Mouse (Mus musculus) CH12.LX (cell line): ENCODE measurements around the gene Rnf38. TPM values are rescaled to one million over a fixed set of nuclear protein-coding genes. Genes with fewer than 3 reads are reported as not detected.

Source experiments
- DNase-seq: peaks from one replicate; pipeline ENCODE4 v3.0.0-alpha.2; 2013; ENCODE audit errors: extremely low read depth
- H3K27ac ChIP-seq: 2 replicates; pipeline ENCODE4 v1.5.1; 2012; ENCODE audit warnings: low read depth, mild to moderate bottlenecking, control low read depth, moderate library complexity; ENCODE audit not compliant: insufficient read depth
- H3K27me3 ChIP-seq: replicated peaks from 2 replicates; pipeline ENCODE3; 2012; ENCODE audit warnings: inconsistent platforms
- H3K36me3 ChIP-seq, 2 experiments: replicated peaks in 1 of 2; 2 replicates each; pipeline versions ENCODE3 to v1.6.1; 2012; ENCODE audit warnings: inconsistent platforms in 1 of 2, low read length in 1 of 2, mild to moderate bottlenecking in 1 of 2, mixed read lengths in 1 of 2, moderate library complexity in 1 of 2; ENCODE audit not compliant: control insufficient read depth in 1 of 2, insufficient read depth in 1 of 2
- H3K4me1 ChIP-seq, 2 experiments: 2 replicates each; pipeline ENCODE4 v1.6.1; 2012; ENCODE audit warnings: inconsistent platforms in 1 of 2, moderate library complexity in 1 of 2; ENCODE audit not compliant: insufficient read depth in 2 of 2, control insufficient read depth in 1 of 2
- H3K4me2 ChIP-seq: 2 replicates; pipeline ENCODE4 v1.6.1; 2012; ENCODE audit warnings: low read depth, mild to moderate bottlenecking, control low read depth; ENCODE audit not compliant: poor library complexity, insufficient read depth, severe bottlenecking
- H3K4me3 ChIP-seq, 3 experiments: fragments of 150-350 bp in 1 of 3; sonication (generic) in 1 of 3; replicated peaks in 1 of 3; 2 replicates each; pipeline versions ENCODE3 to v1.5.1; 2011 to 2012; ENCODE audit warnings: low read depth in 2 of 3, low read length in 2 of 3, mild to moderate bottlenecking in 2 of 3, moderate library complexity in 2 of 3, control low read depth in 1 of 3, improper control_type of control experiment in 1 of 3, inconsistent platforms in 1 of 3, mixed read lengths in 1 of 3; ENCODE audit not compliant: poor library complexity in 1 of 3
- H3K79me2 ChIP-seq: replicated peaks from 2 replicates; pipeline ENCODE4 v1.6.1; 2012; ENCODE audit warnings: mild to moderate bottlenecking, moderate library complexity; ENCODE audit not compliant: control insufficient read depth, poor library complexity, insufficient read depth, severe bottlenecking; ENCODE audit errors: extremely low read depth
- H3K9ac ChIP-seq: 2 replicates; pipeline ENCODE4 v1.6.1; 2012; ENCODE audit warnings: low read depth, mild to moderate bottlenecking, control low read depth, moderate library complexity; ENCODE audit not compliant: insufficient read depth
- H3K9me3 ChIP-seq: replicated peaks from 2 replicates; pipeline ENCODE3; 2012; ENCODE audit warnings: low read length, inconsistent platforms, mixed read lengths
- BHLHE40 ChIP-seq: IDR thresholded peaks from 2 replicates; pipeline ENCODE4 v1.6.1; 2011; ENCODE audit warnings: mild to moderate bottlenecking, low read depth, low read length, improper control_type of control experiment
- CHD1 ChIP-seq: IDR thresholded peaks from 2 replicates; pipeline ENCODE4 v1.6.1; 2012; ENCODE audit warnings: low read depth, low read length, improper control_type of control experiment, inconsistent platforms
- CHD2 ChIP-seq: IDR thresholded peaks from 2 replicates; pipeline ENCODE4 v1.6.1; 2011; ENCODE audit warnings: low read length, improper control_type of control experiment
- CTCF ChIP-seq, 2 experiments: IDR thresholded peaks in 1 of 2; conservative IDR thresholded peaks in 1 of 2; 2 replicates each; pipeline ENCODE4 v1.5.1; 2011 to 2012; ENCODE audit warnings: low read depth in 2 of 2, low read length in 2 of 2, improper control_type of control experiment in 1 of 2, inconsistent platforms in 1 of 2, mild to moderate bottlenecking in 1 of 2, moderate library complexity in 1 of 2
- ELF1 ChIP-seq: IDR thresholded peaks from 2 replicates; pipeline ENCODE4 v1.6.1; 2014; ENCODE audit warnings: low read depth, mild to moderate bottlenecking, inconsistent platforms, low read length, improper control_type of control experiment
- ETS1 ChIP-seq: conservative IDR thresholded peaks from 2 replicates; pipeline ENCODE4 v1.6.1; 2012; ENCODE audit warnings: low read depth, mild to moderate bottlenecking, inconsistent platforms, low read length, improper control_type of control experiment, moderate library complexity
- GABPA ChIP-seq: IDR thresholded peaks from 2 replicates; pipeline ENCODE4 v1.6.1; 2012; ENCODE audit warnings: low read depth, low read length, improper control_type of control experiment, inconsistent platforms; ENCODE audit not compliant: insufficient replicate concordance
- HCFC1 ChIP-seq: IDR thresholded peaks from 2 replicates; pipeline ENCODE4 v1.6.1; 2012; ENCODE audit warnings: low read depth, mild to moderate bottlenecking, inconsistent platforms, low read length, improper control_type of control experiment
- IRF4 ChIP-seq: IDR thresholded peaks from 2 replicates; pipeline ENCODE4 v1.6.1; 2014; ENCODE audit warnings: low read depth, mild to moderate bottlenecking, inconsistent platforms, low read length, improper control_type of control experiment
- KAT2A ChIP-seq: IDR thresholded peaks from 2 replicates; pipeline ENCODE4 v1.6.1; 2012; ENCODE audit warnings: low read length, improper control_type of control experiment, inconsistent platforms; ENCODE audit not compliant: insufficient replicate concordance
- MAX ChIP-seq: IDR thresholded peaks from 2 replicates; pipeline ENCODE4 v1.6.1; 2011; ENCODE audit warnings: low read length, improper control_type of control experiment
- MAZ ChIP-seq: IDR thresholded peaks from 2 replicates; pipeline ENCODE4 v1.6.1; 2012; ENCODE audit warnings: low read depth, mild to moderate bottlenecking, inconsistent platforms, low read length, improper control_type of control experiment, moderate library complexity
- MEF2A ChIP-seq: IDR thresholded peaks from 2 replicates; pipeline ENCODE4 v1.6.1; 2014; ENCODE audit warnings: low read depth, mild to moderate bottlenecking, inconsistent platforms, low read length, improper control_type of control experiment, borderline replicate concordance
- MXI1 ChIP-seq: IDR thresholded peaks from 2 replicates; pipeline ENCODE4 v1.6.1; 2011; ENCODE audit warnings: mild to moderate bottlenecking, low read depth, low read length, improper control_type of control experiment
- MYC ChIP-seq: IDR thresholded peaks from 2 replicates; pipeline ENCODE4 v1.6.1; 2011; ENCODE audit warnings: low read depth, mild to moderate bottlenecking, improper control_type of control experiment, low read length
- NELFE ChIP-seq: IDR thresholded peaks from 2 replicates; pipeline ENCODE4 v1.6.1; 2011; ENCODE audit warnings: low read depth, low read length, improper control_type of control experiment
- NRF1 ChIP-seq: IDR thresholded peaks from 2 replicates; pipeline ENCODE4 v1.6.1; 2014; ENCODE audit warnings: low read depth, mild to moderate bottlenecking, inconsistent platforms, low read length, improper control_type of control experiment, moderate library complexity
- PAX5 ChIP-seq: IDR thresholded peaks from 2 replicates; pipeline ENCODE4 v1.6.1; 2012; ENCODE audit warnings: low read length, inconsistent platforms, mixed read lengths
- POLR2A ChIP-seq: IDR thresholded peaks from 2 replicates; pipeline ENCODE4 v1.6.1; 2011; ENCODE audit warnings: low read depth, mild to moderate bottlenecking, improper control_type of control experiment, low read length
- POLR2AphosphoS2 ChIP-seq: IDR thresholded peaks from 2 replicates; pipeline ENCODE4 v1.6.1; 2011; ENCODE audit warnings: low read depth, low read length, improper control_type of control experiment
- RCOR1 ChIP-seq: conservative IDR thresholded peaks from 2 replicates; pipeline ENCODE4 v1.6.1; 2012; ENCODE audit warnings: low read depth, mild to moderate bottlenecking, inconsistent platforms, low read length, improper control_type of control experiment
- SMC3 ChIP-seq: IDR thresholded peaks from 2 replicates; pipeline ENCODE4 v1.6.1; 2011; ENCODE audit warnings: low read depth, low read length, improper control_type of control experiment
- TBP ChIP-seq: conservative IDR thresholded peaks from 2 replicates; pipeline ENCODE4 v1.6.1; 2011; ENCODE audit warnings: low read depth, low read length, improper control_type of control experiment
- TCF12 ChIP-seq: IDR thresholded peaks from 2 replicates; pipeline ENCODE4 v1.6.1; 2014; ENCODE audit warnings: low read depth, mild to moderate bottlenecking, inconsistent platforms, low read length, improper control_type of control experiment
- UBTF ChIP-seq: IDR thresholded peaks from 2 replicates; pipeline ENCODE4 v1.6.1; 2012; ENCODE audit warnings: low read depth, mild to moderate bottlenecking, inconsistent platforms, low read length, improper control_type of control experiment, moderate library complexity
- USF1 ChIP-seq: IDR thresholded peaks from 2 replicates; pipeline ENCODE4 v1.6.1; 2014; ENCODE audit warnings: low read depth, mild to moderate bottlenecking, inconsistent platforms, low read length, improper control_type of control experiment
- USF2 ChIP-seq: conservative IDR thresholded peaks from 2 replicates; pipeline ENCODE4 v1.6.1; 2011; ENCODE audit warnings: low read depth, low read length, improper control_type of control experiment
- ZC3H11A ChIP-seq: IDR thresholded peaks from 2 replicates; pipeline ENCODE4 v1.6.1; 2012; ENCODE audit warnings: low read depth, mild to moderate bottlenecking, inconsistent platforms, low read length, improper control_type of control experiment
- ZMIZ1 ChIP-seq: IDR thresholded peaks from 2 replicates; pipeline ENCODE4 v1.6.1; 2012; ENCODE audit warnings: low read depth, mild to moderate bottlenecking, inconsistent platforms, low read length, improper control_type of control experiment
- ZNF384 ChIP-seq: IDR thresholded peaks from 2 replicates; pipeline ENCODE4 v1.6.1; 2012; ENCODE audit warnings: low read depth, low read length, improper control_type of control experiment, inconsistent platforms
- dilution Hi-C: fragments of 300-500 bp; cut with MboI; formaldehyde crosslinking; loops from 2 replicates; pipeline ENCODE4 v1.14.3; 2020; ENCODE audit warnings: low sequenced_read_pairs; ENCODE audit not compliant: extremely low pct_unique_long_range_greater_than_20kb, extremely low pct_ligation_motif_present
- in situ Hi-C: fragments of 300-500 bp; cut with MboI; formaldehyde crosslinking; loops from 3 replicates; pipeline ENCODE4 v1.14.3; 2019; ENCODE audit warnings: low sequenced_read_pairs, low pct_ligation_motif_present, low pct_unique_long_range_greater_than_20kb, mixed read lengths
- polyA plus RNA-seq: library from polyadenylated mRNA; unstranded; fragments of >175 nt; gene quantifications from 2 replicates; pipeline ENCODE4 v1.2.1, GENCODE M21; 2012; ENCODE audit warnings: low read depth; ENCODE audit not compliant: insufficient read length
- total RNA-seq, 2 experiments: library from RNA; depleted of rRNA; stranded (reverse); fragments of 300-350 nt in 1 of 2; fragments of >200 nt in 1 of 2; gene quantifications; 2 replicates each; pipeline ENCODE4 v1.2.3; 2012 to 2014

Rnf38 gene
- total and polyA plus RNA-seq, 3 experiments, result 5.4 to 13.2 (median 6.6) TPM

DNA sequence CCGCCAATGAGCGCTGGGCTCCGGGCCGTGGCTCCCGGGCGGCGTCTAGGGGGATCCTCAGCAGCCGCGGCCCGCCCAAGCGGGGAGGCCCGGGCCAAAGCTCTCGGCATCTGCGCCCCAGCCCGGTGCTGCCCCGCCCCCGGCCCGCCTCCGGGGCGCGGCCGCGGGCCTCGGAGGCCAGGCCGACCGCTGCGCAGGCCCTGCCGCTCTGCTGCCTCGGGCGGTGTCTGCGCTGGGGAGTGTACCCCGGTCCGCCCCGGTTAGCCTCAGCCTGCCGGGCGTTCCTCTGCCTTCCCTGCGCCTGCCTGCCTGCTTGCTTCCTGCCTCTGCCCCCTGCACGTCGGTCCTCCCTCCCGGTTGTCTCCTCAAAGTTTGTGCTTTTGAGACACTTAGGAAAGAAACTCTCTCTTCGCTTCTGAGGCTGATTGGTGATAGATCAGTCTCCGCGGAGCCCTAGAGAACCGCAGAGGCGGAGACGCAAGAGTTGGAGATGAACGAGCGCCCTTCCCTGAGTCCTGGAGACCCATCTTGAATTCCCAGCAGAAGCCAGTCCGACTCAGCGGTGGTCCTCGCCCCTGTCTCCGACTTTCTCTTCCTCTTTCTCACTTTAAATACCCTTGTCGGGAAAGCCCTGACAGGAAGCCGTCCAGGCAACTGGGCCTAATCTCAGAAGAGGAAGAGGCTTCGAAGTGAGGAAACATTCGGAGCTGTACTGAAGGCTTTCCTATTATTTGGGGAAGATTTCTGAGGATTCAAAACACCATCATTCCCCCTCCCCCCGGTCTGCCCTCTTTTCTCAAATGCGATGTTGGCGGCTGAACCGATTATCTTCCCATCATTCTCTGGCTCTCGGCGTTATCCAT, 646 bp upstream of the Rnf38 start (continued):
- TF ChIP-seq BHLHE40 (no peak), UBTF (peak; percentile 95), ELF1 (peak; percentile 52), POLR2A (peak; percentile 84), HCFC1 (peak; percentile 1), MAX (peak; percentile 45; the same call in 1 of the 2 replicates)

DNA sequence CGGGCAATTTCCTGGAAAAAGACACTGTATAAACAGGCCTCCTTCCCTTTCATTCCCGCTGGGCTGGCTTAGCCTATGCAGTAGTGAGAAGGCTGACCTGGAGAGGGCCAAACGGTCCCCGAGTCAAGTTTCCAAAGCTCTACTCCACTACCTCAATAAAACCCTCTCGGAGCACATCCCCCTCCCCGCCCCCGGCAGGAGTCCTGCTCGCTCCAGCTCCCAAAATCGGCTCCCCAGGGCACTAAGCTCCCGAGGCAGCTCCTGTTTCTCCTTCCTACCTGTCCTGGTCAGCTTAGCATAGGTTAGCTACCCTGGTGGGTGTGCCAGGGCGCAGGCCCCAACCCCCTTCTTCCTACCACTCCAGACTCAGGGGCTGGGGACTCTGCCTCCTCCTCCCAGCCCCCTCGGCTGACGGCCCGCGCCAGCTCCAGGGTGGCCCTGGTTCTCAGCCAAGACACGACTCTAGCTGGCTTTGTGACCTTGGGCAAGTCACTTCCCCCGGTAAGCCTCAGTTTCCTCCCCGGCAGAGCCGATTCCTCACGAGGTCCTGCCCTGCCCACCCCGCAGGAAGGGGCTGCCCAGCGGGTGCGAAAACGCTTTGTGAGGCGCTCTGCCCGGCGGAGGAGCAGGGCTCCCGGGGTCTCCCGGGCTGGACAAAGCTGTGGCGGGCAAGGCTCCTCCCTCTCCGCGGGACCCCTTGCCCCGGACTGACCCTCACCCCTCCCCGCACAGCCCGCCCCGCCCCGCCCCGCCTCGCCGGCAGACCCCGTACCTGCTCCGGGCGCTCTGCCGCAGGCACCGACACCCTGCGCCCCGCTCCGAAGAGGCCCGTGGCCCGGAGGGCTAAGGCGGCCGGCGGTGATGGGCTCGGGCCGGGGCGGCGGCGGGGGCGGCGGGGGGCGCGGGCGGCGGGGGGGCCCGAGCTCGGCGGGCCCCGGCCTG, 547 bp downstream of the Rnf38 start:
- in situ Hi-C loops, result no loop called here
- H3K9me3 ChIP-seq, result no peaks in the 10 kb centered on the region
- no peak overlapping the region for H3K27ac ChIP-seq

DNA sequence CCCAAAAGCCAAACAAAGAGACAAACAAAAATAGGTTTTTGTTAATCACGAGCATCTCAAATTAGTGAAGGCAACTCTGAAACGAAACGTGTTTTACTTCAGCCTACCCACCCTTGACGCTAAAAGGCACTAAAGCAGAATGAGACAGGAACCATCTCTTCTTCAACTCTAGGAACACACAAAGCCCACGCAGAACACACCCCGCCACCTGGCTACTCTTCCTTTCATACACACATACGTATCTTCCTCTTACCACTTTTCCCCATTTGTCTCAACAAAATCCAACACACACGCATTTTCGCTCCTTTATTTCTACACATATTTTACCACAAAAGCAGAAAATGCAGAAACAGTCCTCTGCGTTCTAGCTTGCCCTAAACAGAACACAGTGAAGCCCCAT, 8.5 kb downstream of the Rnf38 start:
- Histone ChIP-seq H3K79me2 (no peaks in the 10 kb centered on the region), H3K27ac (no peak overlapping the region), H3K4me2 (no peak overlapping the region), H3K4me3 (no peak overlapping the region), H3K36me3 (no peaks in the 10 kb centered on the region), H3K9ac (no peak overlapping the region), H3K27me3 (no peaks in the 10 kb centered on the region), H3K9me3 (no peaks in the 10 kb centered on the region), H3K4me1 (no peaks in the 10 kb centered on the region)
- in situ Hi-C loops, result no loop called here
- no peak for DNase-seq
- dilution Hi-C loops, result no loop called here
- no peak for TF ChIP-seq NELFE
- TF ChIP-seq PAX5, result no peak
- no peak for TF ChIP-seq KAT2A
- no peak for TF ChIP-seq USF2
- no peak for TF ChIP-seq ZC3H11A
- no peak for TF ChIP-seq ETS1
- TF ChIP-seq TBP, result no peak
- TF ChIP-seq IRF4, result no peak
- TF ChIP-seq MEF2A, result no peak
- no peak for TF ChIP-seq NRF1
- no peak for TF ChIP-seq HCFC1
- TF ChIP-seq POLR2AphosphoS2, result no peak
- no peak for TF ChIP-seq POLR2A
- no peak for TF ChIP-seq CTCF (conservative IDR thresholded peaks at IDR 0.05 in 1 of 2, IDR thresholded peaks at IDR 0.05 in 1 of 2; ENCODE audit: low read depth in 2 of 2, low read length in 2 of 2)
- TF ChIP-seq RCOR1, result no peak
- no peak for TF ChIP-seq GABPA
- TF ChIP-seq MYC, result no peak

More for the DNA sequence above, 547 bp downstream of the Rnf38 start:
- Histone ChIP-seq H3K27me3 (peaks cover 2% of the 10 kb centered on the region), H3K4me2 (peak overlapping the region; percentile 85), H3K36me3 (no peaks in the 10 kb centered on the region), H3K9ac (peak overlapping the region; percentile 89), H3K4me1 (peaks cover 10 to 21% of the 10 kb centered on the region in 2 experiments; a peak in 3 of 4 replicates), H3K4me3 (peak overlapping the region; percentile 23 to 59 (median 58)), H3K79me2 (no peaks in the 10 kb centered on the region)
- TF ChIP-seq MXI1 (no peak), MAZ (no peak), HCFC1 (no peak), IRF4 (no peak), TBP (no peak), TCF12 (no peak), USF1 (no peak), CHD1 (no peak), KAT2A (no peak), POLR2AphosphoS2 (no peak), CHD2 (no peak), ZMIZ1 (no peak), SMC3 (no peak), CTCF (conservative IDR thresholded peaks at IDR 0.05 in 1 of 2, IDR thresholded peaks at IDR 0.05 in 1 of 2; ENCODE audit: low read depth in 2 of 2, low read length in 2 of 2) (no peak), ZNF384 (no peak)
- DNase-seq, result no peak
- dilution Hi-C loops, result no loop called here
